Mouse (Mus musculus) hindbrain, embryonic 14.5 days (tissue): ENCODE measurements around the gene Gm42742. TPM values are rescaled to one million over a fixed set of nuclear protein-coding genes. Genes with fewer than 3 reads are reported as not detected.
A peak's percentile ranks its signal among the peaks of the same experiment; 100 is the strongest.

Experiments
- ATAC-seq: fragments of 200-750 bp; cut with Nextera tagmentation; 2 replicates; pipeline ENCODE4 v1.8.0; 2017; ENCODE audit warnings: moderate number of reproducible peaks, mild to moderate bottlenecking, moderate TSS enrichment, moderate library complexity; ENCODE audit not compliant: low FRiP score
- DNase-seq: peaks from one replicate; pipeline ENCODE4 v3.0.0-alpha.2; 2015; ENCODE audit warnings: low spot score
- H3K27ac ChIP-seq: fragments of 300-500 bp; sonication (generic); 2 replicates; pipeline ENCODE4 v1.5.1; 2014; ENCODE audit warnings: mild to moderate bottlenecking, moderate library complexity
- H3K27me3 ChIP-seq: fragments of 300-500 bp; sonication (generic); 2 replicates; pipeline ENCODE4 v1.6.1; 2014; ENCODE audit warnings: mild to moderate bottlenecking, low read length, mixed read lengths; ENCODE audit not compliant: control insufficient read depth, insufficient read depth
- H3K36me3 ChIP-seq: fragments of 300-500 bp; sonication (generic); replicated peaks from 2 replicates; pipeline ENCODE4 v1.6.1; 2014; ENCODE audit not compliant: control insufficient read depth, insufficient read depth
- H3K4me1 ChIP-seq: fragments of 300-500 bp; sonication (generic); replicated peaks from 2 replicates; pipeline ENCODE4 v1.6.1; 2014; ENCODE audit warnings: antibody characterized with exemption, low read length, mixed read lengths; ENCODE audit not compliant: control insufficient read depth, insufficient read depth
- H3K4me2 ChIP-seq: fragments of 300-500 bp; sonication (generic); replicated peaks from 2 replicates; pipeline ENCODE4 v1.6.1; 2014; ENCODE audit warnings: mild to moderate bottlenecking, moderate library complexity
- H3K4me3 ChIP-seq: fragments of 300-500 bp; sonication (generic); replicated peaks from 2 replicates; pipeline ENCODE4 v1.5.1; 2014; ENCODE audit warnings: mild to moderate bottlenecking, low read length
- H3K9ac ChIP-seq: fragments of 300-500 bp; sonication (generic); 2 replicates; pipeline ENCODE4 v1.6.1; 2014
- H3K9me3 ChIP-seq: fragments of 300-500 bp; sonication (generic); 2 replicates; pipeline ENCODE4 v1.6.1; 2016; ENCODE audit warnings: low read length; ENCODE audit not compliant: control insufficient read depth
- WGBS: fragments of 180-500 bp; shearing (Covaris S2); extraction: QIAGEN DNeasy Blood & Tissue Kit; methylation state at CpG from one replicate; pipeline ENCODE4 v1.1.7; 2014; 5-methylcytosine and 5-hydroxymethylcytosine counted together
- polyA plus RNA-seq: library from polyadenylated mRNA; unstranded; fragments of >200 nt; fragmentation: Nextera tagmentation; extraction: Ambion mirVana; gene quantifications from 2 replicates; pipeline ENCODE4 v1.2.1, GENCODE M21; 2014

The Gm42742 gene
- polyA plus RNA-seq, 1 experiment from 2014 or later: 52.3 TPM

DNA sequence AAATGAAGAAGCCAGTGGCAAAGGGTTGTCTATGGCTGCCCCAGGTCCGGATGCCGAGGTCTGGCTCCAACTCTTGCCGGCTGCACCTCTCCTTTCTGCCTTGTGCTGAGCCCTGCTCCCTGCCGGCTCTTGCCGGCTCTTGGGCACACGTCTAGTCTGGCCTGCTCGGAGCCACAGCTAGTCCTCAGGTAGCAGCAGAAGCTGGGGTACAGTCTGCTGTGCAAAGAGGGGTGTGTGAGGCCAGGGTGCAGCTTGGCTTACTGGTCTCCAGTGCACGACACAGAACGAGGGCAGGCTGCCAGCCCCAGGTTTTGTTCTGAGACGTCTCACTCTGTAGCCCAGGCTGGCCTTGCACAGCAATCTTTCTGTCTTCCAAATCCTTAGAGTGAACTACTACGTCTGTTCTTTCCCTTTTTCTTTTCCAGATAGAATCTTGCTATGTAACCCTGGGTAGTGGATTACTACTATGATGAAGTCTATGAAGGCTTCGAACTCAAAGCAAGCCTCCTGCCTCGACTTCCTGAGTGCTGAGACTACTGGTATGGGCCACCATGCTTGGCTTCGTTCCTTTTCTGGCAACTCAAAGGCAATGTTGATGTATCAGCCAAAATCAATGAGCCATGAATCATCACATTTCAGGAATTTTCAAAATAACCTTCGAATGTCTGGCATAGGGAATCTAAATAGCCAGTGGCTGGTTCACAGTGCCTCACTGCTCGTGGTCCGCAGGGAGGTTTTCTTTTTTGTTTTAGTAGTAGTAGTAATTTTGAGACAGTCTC lies 11.4 kb downstream of the Gm42742 start:
- H3K9ac ChIP-seq: no peak overlapping the region
- 82% methylated on average over 17 of the region's 17 CpGs for WGBS
- H3K36me3 ChIP-seq: peaks cover 24% of the 10 kb centered on the region
- H3K9me3 ChIP-seq: no peaks in the 10 kb centered on the region
- no peak overlapping the region for H3K27ac ChIP-seq
- peaks cover 8% of the 10 kb centered on the region; the same call in 1 of the 2 replicates for H3K4me1 ChIP-seq
- H3K4me2 ChIP-seq: no peak overlapping the region
- DNase-seq (no peak), ATAC-seq (no peak)
- no peak overlapping the region for H3K4me3 ChIP-seq
- H3K27me3 ChIP-seq: no peaks in the 10 kb centered on the region

DNA sequence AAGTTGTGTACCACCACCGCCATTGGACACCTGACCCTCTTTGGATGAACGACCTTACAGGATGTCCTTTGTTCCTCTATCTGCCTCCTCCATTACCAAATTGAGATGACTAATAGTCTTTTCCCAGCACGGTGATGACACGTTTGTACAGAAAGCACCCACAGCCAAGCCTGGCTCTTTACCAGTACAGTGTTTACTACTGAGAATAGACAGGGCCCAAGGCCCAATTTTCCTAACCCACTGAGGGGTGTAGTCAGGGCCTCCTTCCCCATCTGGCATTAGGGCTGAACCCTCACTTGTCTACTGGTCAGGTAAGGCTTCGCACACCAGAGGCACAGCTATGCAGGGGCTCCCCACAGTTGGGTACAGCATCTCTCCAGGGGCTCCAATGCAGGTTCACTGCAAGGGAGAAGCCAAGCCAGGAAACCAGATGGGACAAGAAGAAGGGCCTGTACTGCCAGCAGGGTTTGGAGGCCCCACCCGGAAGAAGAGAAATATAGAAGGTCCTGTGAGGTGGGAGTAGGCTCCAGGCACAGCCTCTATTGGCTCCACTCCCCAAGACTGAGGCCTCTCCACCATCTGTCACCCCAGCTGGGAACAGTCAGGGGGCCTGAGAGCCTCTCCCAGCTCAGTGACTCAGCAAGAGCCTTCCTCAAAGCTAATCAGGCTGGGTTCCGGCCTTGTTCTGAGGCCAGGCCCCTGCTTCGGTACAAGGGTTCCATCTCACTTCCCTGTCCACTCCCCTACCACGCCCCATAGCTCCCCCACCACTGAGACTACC lies 12.5 kb downstream of the Gm42742 start:
- WGBS: 67% methylated on average over 9 of the region's 9 CpGs
- no peak overlapping the region for H3K4me3 ChIP-seq
- H3K9me3 ChIP-seq: no peaks in the 10 kb centered on the region
- H3K36me3 ChIP-seq: peaks cover 14% of the 10 kb centered on the region
- H3K4me2 ChIP-seq: no peak overlapping the region
- DNase-seq (no peak), ATAC-seq (peak; percentile 45; the same call in 1 of the 2 replicates)
- peak overlapping the region; percentile 23 for H3K27ac ChIP-seq
- H3K4me1 ChIP-seq: peaks cover 3% of the 10 kb centered on the region; the same call in 1 of the 2 replicates
- H3K9ac ChIP-seq: no peak overlapping the region
- no peaks in the 10 kb centered on the region for H3K27me3 ChIP-seq

DNA sequence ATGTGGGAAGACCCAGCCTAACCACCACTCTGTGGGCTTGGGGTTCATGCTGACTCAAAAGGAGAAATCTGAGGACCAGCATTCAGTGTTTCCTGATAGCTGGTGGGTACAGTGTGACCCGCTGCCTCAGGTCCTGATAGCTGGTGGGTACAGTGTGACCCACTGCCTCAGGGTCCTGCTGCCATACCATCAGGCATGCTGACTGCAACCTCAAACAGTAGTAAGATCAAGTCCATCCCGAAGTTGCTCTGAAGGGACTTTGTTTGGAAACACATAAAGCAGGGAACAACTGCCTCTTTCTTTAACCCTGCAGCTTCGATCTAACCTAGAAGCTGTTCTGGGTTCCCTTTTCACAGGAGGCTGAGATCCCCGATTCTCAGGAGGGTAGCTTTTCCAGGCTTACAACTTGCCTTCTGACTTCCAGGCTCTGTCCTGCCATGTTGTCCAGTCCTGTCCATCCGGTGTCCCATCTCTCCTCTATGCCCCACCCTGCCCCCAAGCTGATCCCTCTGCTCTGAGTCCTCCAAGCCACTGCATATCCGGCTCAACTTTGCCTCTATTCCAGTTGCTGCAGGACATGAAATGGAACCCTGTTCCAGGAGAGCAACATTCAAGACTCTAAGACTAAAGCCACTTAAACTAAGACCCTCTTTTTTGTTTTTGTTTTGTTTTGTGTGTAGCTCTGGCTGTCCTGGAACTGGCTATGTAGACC lies 13.4 kb downstream of the Gm42742 start:
- WGBS: 84% methylated on average over 6 of the region's 6 CpGs
- ATAC-seq (no peak), DNase-seq (no peak)
- no peak overlapping the region for H3K27ac ChIP-seq
- H3K9ac ChIP-seq: no peak overlapping the region
- H3K4me3 ChIP-seq: no peak overlapping the region
- no peak overlapping the region for H3K4me2 ChIP-seq
- no peaks in the 10 kb centered on the region; the same call in 1 of the 2 replicates for H3K4me1 ChIP-seq
- no peaks in the 10 kb centered on the region for H3K27me3 ChIP-seq
- no peaks in the 10 kb centered on the region for H3K9me3 ChIP-seq
- peaks cover 4% of the 10 kb centered on the region; the same call in 1 of the 2 replicates for H3K36me3 ChIP-seq

DNA sequence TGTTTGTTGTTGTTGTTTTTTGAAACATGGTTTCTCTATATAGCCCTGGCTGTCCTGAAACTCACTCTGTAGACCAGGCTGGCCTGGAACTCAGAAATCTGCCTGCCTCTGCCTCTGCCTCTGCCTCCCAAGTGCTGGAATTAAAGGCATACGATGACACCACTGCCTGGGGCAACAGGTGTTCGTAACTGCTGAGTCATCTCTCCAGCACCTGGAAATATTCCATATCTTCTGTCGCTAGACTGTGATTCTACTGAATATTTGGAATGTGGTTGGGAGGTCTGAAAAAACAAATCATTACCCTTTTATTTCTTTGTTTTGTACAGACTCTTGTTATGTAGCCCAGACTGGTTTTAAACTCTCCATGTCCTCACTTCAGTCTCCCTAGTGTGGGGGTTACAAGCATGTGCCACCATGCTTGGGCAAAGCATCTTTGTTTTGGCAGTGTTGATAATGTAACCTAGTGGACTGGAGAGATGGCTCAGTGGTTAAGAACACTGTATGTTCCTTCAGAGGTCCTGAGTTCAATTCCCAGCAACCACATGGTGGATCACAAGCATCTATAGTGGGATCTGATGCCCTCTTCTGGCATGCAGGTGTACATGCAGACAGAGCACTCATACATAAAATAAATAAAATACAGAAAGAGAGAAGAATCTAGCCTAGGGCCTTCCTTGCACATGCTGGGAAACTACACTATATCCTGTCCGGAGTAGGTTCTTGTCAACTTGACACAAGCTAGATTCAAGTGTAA lies 16.6 kb downstream of the Gm42742 start:
- H3K4me2 ChIP-seq: no peak overlapping the region
- no peak for DNase-seq
- H3K4me1 ChIP-seq: no peaks in the 10 kb centered on the region; the same call in 1 of the 2 replicates

DNA sequence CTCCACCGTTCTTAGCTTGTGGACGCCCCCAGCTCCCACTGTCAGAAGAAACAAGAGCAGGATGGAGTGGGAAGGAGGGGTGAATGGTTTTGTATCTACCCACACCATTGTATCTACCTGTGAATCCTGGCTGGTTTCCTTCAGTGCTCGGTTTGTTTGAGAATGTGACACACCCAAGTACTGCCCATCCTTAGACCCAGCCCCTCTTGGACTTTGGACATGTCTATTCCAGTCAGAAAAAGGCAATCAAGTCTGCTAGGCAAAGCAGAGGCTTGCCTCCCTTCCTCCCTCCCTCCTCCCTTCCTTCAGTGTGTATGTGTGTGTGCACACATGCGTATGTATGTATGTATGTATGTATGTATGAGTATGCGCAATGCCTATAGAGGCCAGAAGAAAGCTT lies 17.3 kb downstream of the Gm42742 start:
- Histone ChIP-seq H3K4me2 (no peak overlapping the region), H3K27ac (no peak overlapping the region), H3K4me3 (no peak overlapping the region), H3K9ac (no peak overlapping the region), H3K9me3 (no peaks in the 10 kb centered on the region), H3K36me3 (no peaks in the 10 kb centered on the region), H3K27me3 (no peaks in the 10 kb centered on the region), H3K4me1 (no peaks in the 10 kb centered on the region; the same call in 1 of the 2 replicates)
- no peak for DNase-seq
- 93% methylated on average over 5 of the region's 5 CpGs for WGBS
- ATAC-seq: no peak

More for the DNA sequence above, 16.6 kb downstream of the Gm42742 start:
- WGBS: 92% methylated on average over 4 of the region's 4 CpGs
- Histone ChIP-seq H3K9me3 (no peaks in the 10 kb centered on the region), H3K36me3 (no peaks in the 10 kb centered on the region), H3K27ac (no peak overlapping the region), H3K27me3 (no peaks in the 10 kb centered on the region), H3K9ac (no peak overlapping the region), H3K4me3 (no peak overlapping the region)
- no peak for ATAC-seq

DNA sequence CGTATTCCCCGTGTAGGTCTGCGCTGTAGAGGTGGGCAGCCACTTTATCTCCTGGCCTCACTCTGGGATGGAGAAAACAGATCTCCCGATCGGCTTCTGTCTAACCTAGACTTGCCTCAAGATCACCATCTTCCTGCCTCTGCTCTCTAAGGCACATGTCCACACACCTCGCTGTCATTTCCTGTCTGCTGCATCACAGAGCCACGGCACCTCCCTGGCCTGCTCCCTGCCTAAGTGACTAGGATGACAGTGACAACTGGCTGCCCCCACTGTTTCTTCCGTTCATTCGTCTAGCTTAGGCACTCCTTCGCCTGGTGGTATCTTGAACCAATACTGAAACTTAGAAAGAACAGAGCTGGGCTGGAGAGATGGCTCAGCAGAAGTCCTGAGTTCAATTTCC lies 21.3 kb downstream of the Gm42742 start:
- no peaks in the 10 kb centered on the region for H3K4me1 ChIP-seq
- no peaks in the 10 kb centered on the region for H3K36me3 ChIP-seq
- WGBS: 86% methylated on average over 10 of the region's 10 CpGs
- H3K27ac ChIP-seq: no peak overlapping the region
- H3K9ac ChIP-seq: no peak overlapping the region
- no peaks in the 10 kb centered on the region for H3K27me3 ChIP-seq
- no peak for DNase-seq
- no peaks in the 10 kb centered on the region for H3K9me3 ChIP-seq
- H3K4me2 ChIP-seq: no peak overlapping the region
- H3K4me3 ChIP-seq: no peak overlapping the region
- ATAC-seq: no peak

DNA sequence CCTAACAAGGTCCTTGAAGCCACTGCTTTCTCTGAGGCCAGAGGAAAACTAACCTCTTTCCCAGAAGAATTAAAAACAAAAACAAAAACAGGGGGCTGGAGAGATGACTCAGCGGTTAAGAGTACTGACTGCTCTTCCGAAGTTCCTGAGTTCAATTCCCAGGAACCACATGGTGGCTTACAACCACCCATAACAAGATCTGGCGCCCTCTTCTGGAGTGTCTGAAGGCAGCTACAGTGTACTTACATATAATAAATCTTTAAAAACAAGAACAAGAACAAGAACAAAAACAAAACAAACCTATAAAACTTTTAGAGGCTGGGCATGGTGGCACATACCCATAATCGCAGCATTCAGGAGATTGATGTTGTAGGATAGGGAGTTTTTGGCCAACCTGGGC lies 24.4 kb downstream of the Gm42742 start:
- ATAC-seq (no peak), DNase-seq (no peak)
- Histone ChIP-seq H3K4me1 (no peaks in the 10 kb centered on the region), H3K27ac (no peak overlapping the region), H3K27me3 (no peaks in the 10 kb centered on the region), H3K9ac (no peak overlapping the region), H3K4me3 (no peak overlapping the region), H3K4me2 (no peak overlapping the region), H3K9me3 (no peaks in the 10 kb centered on the region), H3K36me3 (no peaks in the 10 kb centered on the region)
- WGBS: 82% methylated on average over 4 of the region's 4 CpGs

DNA sequence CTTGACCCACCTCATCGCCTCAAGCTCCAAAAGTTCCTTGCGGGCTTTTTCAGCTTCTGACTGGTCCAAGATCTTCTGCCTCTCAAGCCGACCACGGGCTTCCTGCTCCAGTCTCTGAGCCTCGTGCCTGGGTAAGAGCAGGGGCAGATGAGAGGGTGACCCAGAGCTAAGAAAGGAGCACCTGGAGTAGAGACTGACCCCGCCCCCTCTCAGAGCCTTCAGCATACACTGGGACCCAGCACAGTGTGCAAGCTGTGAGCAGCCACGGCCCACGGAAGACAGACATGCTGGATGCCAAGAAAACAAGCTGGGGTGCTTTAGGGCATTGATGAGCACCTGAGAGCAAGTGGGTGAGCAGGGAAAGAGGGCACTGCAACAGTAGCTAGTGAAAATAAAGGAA lies 32.1 kb downstream of the Gm42742 start:
- Histone ChIP-seq H3K4me1 (no peaks in the 10 kb centered on the region), H3K36me3 (no peaks in the 10 kb centered on the region), H3K4me3 (no peak overlapping the region), H3K9me3 (no peaks in the 10 kb centered on the region), H3K27ac (no peak overlapping the region), H3K9ac (no peak overlapping the region), H3K4me2 (no peak overlapping the region), H3K27me3 (no peaks in the 10 kb centered on the region)
- no peak for ATAC-seq
- no peak for DNase-seq
- WGBS: 75% methylated on average over 8 of the region's 8 CpGs
